Mouse (Mus musculus): ENCODE results near the gene Olfr600. TPM values are rescaled to one million over a fixed set of nuclear protein-coding genes. Genes with fewer than 3 reads are reported as not detected.
"Not testable (repeated sequence)": the region's sequence is repeated elsewhere in the genome, so short reads cannot be mapped to it uniquely, and the experiment has no call there.

Gene Olfr600
- not detected in 2 replicates for total RNA-seq (2015)
- total RNA-seq (2017) = not detected in 2 replicates

- no peak for ATAC-seq (ENCODE audit: poor library complexity, severe bottlenecking)
Measured at GRCm38 (mm10) chr7:103349569-103349968, at the start of gene Olfr600. Gene Olfr600 (minus strand): TSS chr7:103349669.

GRCm38 (mm10) chr7:103398981-103399380 is 49.5 kb upstream of the Olfr600 start:
- no peak for ATAC-seq (ENCODE audit: poor library complexity, severe bottlenecking)

- no peak for ATAC-seq (ENCODE audit: poor library complexity, severe bottlenecking)
Measured at GRCm38 (mm10) chr7:103397758-103398157, 48.3 kb upstream of the Olfr600 start.

GRCm38 (mm10) chr7:103386077-103386476 is 36.6 kb upstream of the Olfr600 start, which contains the start of gene Olfr603:
Gene Olfr603 (minus strand): TSS chr7:103386177.
- no peak for ATAC-seq (ENCODE audit: poor library complexity, severe bottlenecking)

- ATAC-seq (ENCODE audit: poor library complexity, severe bottlenecking) = no peak
Measured at GRCm38 (mm10) chr7:103362555-103362954, 13.1 kb upstream of the Olfr600 start, which contains the start of gene Olfr601. Gene Olfr601 (minus strand): TSS chr7:103362655.

- no peak for ATAC-seq (ENCODE audit: poor library complexity, severe bottlenecking)
Measured at GRCm38 (mm10) chr7:103335617-103336016, 13.9 kb downstream of the Olfr600 start, which contains the start of gene Olfr599. Gene Olfr599 (plus strand): TSS chr7:103335917.

- no peak for ATAC-seq (ENCODE audit: poor library complexity, severe bottlenecking)
Measured at GRCm38 (mm10) chr7:103323268-103323667, 26.2 kb downstream of the Olfr600 start, which contains the start of gene Olfr598. Gene Olfr598 (plus strand): TSS chr7:103323568.

GRCm38 (mm10) chr7:103316015-103316414 is 33.5 kb downstream of the Olfr600 start, which contains the start of gene Olfr597:
Gene Olfr597 (plus strand): TSS chr7:103316315.
- ATAC-seq (ENCODE audit: poor library complexity, severe bottlenecking) = not testable (repeated sequence)

GRCm38 (mm10) chr7:103305348-103305747 is 44.1 kb downstream of the Olfr600 start, which contains the start of gene Olfr596:
Gene Olfr596 (plus strand): TSS chr7:103305648.
- ATAC-seq (ENCODE audit: poor library complexity, severe bottlenecking) = not testable (repeated sequence)

Other genes with a start within 250 kb of the Olfr600 start
- gene Olfr586, start 224.0 kb downstream of the Olfr600 start, total RNA-seq (2015) = not detected in 2 replicates
- not detected in 2 replicates for gene Olfr586, start 224.0 kb downstream of the Olfr600 start, total RNA-seq (2017)
- not detected in 2 replicates for gene Olfr588-ps1, start 208.8 kb downstream of the Olfr600 start, total RNA-seq (2015)
- gene Olfr588-ps1, start 208.8 kb downstream of the Olfr600 start, total RNA-seq (2017) = not detected in 2 replicates
- gene Olfr589, start 193.3 kb downstream of the Olfr600 start, total RNA-seq (2015) = not detected in 2 replicates
- gene Olfr589, start 193.3 kb downstream of the Olfr600 start, total RNA-seq (2017) = not detected in 2 replicates
- not detected in 2 replicates for gene Olfr591, start 171.3 kb downstream of the Olfr600 start, total RNA-seq (2015)
- not detected in 2 replicates for gene Olfr591, start 171.3 kb downstream of the Olfr600 start, total RNA-seq (2017)
- not detected in 2 replicates for gene Olfr592, start 164.9 kb downstream of the Olfr600 start, total RNA-seq (2015)
- not detected in 2 replicates for gene Olfr592, start 164.9 kb downstream of the Olfr600 start, total RNA-seq (2017)
- not detected in 2 replicates for gene Olfr593, start 137.8 kb downstream of the Olfr600 start, total RNA-seq (2015)
- not detected in 2 replicates for gene Olfr593, start 137.8 kb downstream of the Olfr600 start, total RNA-seq (2017)
- not detected in 2 replicates for gene Olfr594, start 132.7 kb downstream of the Olfr600 start, total RNA-seq (2015)
- gene Olfr594, start 132.7 kb downstream of the Olfr600 start, total RNA-seq (2017) = not detected in 2 replicates
- not detected in 2 replicates for gene Usp17ld, start 97.2 kb downstream of the Olfr600 start, total RNA-seq (2015)
- gene Usp17ld, start 97.2 kb downstream of the Olfr600 start, total RNA-seq (2017) = not detected in 2 replicates
- gene Olfr596, start 44.0 kb downstream of the Olfr600 start, total RNA-seq (2015) = not detected in 2 replicates
- not detected in 2 replicates for gene Olfr596, start 44.0 kb downstream of the Olfr600 start, total RNA-seq (2017)
- not detected in 2 replicates for gene Olfr597, start 33.4 kb downstream of the Olfr600 start, total RNA-seq (2015)
- not detected in 2 replicates for gene Olfr597, start 33.4 kb downstream of the Olfr600 start, total RNA-seq (2017)
- gene Olfr598, start 26.1 kb downstream of the Olfr600 start, total RNA-seq (2015) = not detected in 2 replicates
- gene Olfr598, start 26.1 kb downstream of the Olfr600 start, total RNA-seq (2017) = not detected in 2 replicates
- not detected in 2 replicates for gene Olfr599, start 13.8 kb downstream of the Olfr600 start, total RNA-seq (2015)
- gene Olfr599, start 13.8 kb downstream of the Olfr600 start, total RNA-seq (2017) = not detected in 2 replicates
- gene Olfr601, start 13.0 kb upstream of the Olfr600 start, total RNA-seq (2015) = not detected in 2 replicates
- not detected in 2 replicates for gene Olfr601, start 13.0 kb upstream of the Olfr600 start, total RNA-seq (2017)
- not detected in 2 replicates for gene Olfr603, start 36.5 kb upstream of the Olfr600 start, total RNA-seq (2015)
- not detected in 2 replicates for gene Olfr603, start 36.5 kb upstream of the Olfr600 start, total RNA-seq (2017)
- gene Usp17lc, start 65.4 kb upstream of the Olfr600 start, total RNA-seq (2015) = not detected in 2 replicates
- gene Usp17lc, start 65.4 kb upstream of the Olfr600 start, total RNA-seq (2017) = not detected in 2 replicates
- gene Olfr605, start 95.8 kb upstream of the Olfr600 start, total RNA-seq (2015) = not detected in 2 replicates
- not detected in 2 replicates for gene Olfr605, start 95.8 kb upstream of the Olfr600 start, total RNA-seq (2017)
- not detected in 2 replicates for gene Olfr606, start 99.4 kb upstream of the Olfr600 start, total RNA-seq (2015)
- not detected in 2 replicates for gene Olfr606, start 99.4 kb upstream of the Olfr600 start, total RNA-seq (2017)
- not detected in 2 replicates for gene Olfr607, start 114.5 kb upstream of the Olfr600 start, total RNA-seq (2015)
- gene Olfr607, start 114.5 kb upstream of the Olfr600 start, total RNA-seq (2017) = not detected in 2 replicates
- gene Olfr608, start 120.2 kb upstream of the Olfr600 start, total RNA-seq (2015) = not detected in 2 replicates
- gene Olfr608, start 120.2 kb upstream of the Olfr600 start, total RNA-seq (2017) = not detected in 2 replicates
- not detected in 2 replicates for gene Olfr609, start 148.4 kb upstream of the Olfr600 start, total RNA-seq (2015)
- not detected in 2 replicates for gene Olfr609, start 148.4 kb upstream of the Olfr600 start, total RNA-seq (2017)
- gene Olfr610, start 162.5 kb upstream of the Olfr600 start, total RNA-seq (2015) = not detected in 2 replicates
- gene Olfr610, start 162.5 kb upstream of the Olfr600 start, total RNA-seq (2017) = not detected in 2 replicates
- not detected in 2 replicates for gene Olfr611, start 171.2 kb upstream of the Olfr600 start, total RNA-seq (2015)
- gene Olfr611, start 171.2 kb upstream of the Olfr600 start, total RNA-seq (2017) = not detected in 2 replicates
- gene Olfr612, start 193.0 kb upstream of the Olfr600 start, total RNA-seq (2015) = not detected in 2 replicates
- gene Olfr612, start 193.0 kb upstream of the Olfr600 start, total RNA-seq (2017) = not detected in 2 replicates
- not detected in 2 replicates for gene Olfr613, start 198.4 kb upstream of the Olfr600 start, total RNA-seq (2015)
- not detected in 2 replicates for gene Olfr613, start 198.4 kb upstream of the Olfr600 start, total RNA-seq (2017)
- gene Olfr615, start 206.4 kb upstream of the Olfr600 start, total RNA-seq (2015) = not detected in 2 replicates
- not detected in 2 replicates for gene Olfr615, start 206.4 kb upstream of the Olfr600 start, total RNA-seq (2017)
- not detected in 2 replicates for gene Olfr616, start 219.5 kb upstream of the Olfr600 start, total RNA-seq (2015)
- not detected in 2 replicates for gene Olfr616, start 219.5 kb upstream of the Olfr600 start, total RNA-seq (2017)
- gene Olfr617, start 223.4 kb upstream of the Olfr600 start, total RNA-seq (2015) = not detected in 2 replicates
- not detected in 2 replicates for gene Olfr617, start 223.4 kb upstream of the Olfr600 start, total RNA-seq (2017)
- gene Olfr618, start 240.4 kb upstream of the Olfr600 start, total RNA-seq (2015) = not detected in 2 replicates
- not detected in 2 replicates for gene Olfr618, start 240.4 kb upstream of the Olfr600 start, total RNA-seq (2017)

Data from megakaryocyte, adult 5-6 weeks (primary cell).